Mouse (Mus musculus) ES-E14 (cell line): ENCODE data around the gene Ociad2.

ENCODE experiments used
- HCFC1 ChIP-seq: IDR thresholded peaks from 2 replicates; pipeline ENCODE4 v1.6.1; 2012; ENCODE audit warnings: low read length, inconsistent platforms, borderline replicate concordance; ENCODE audit not compliant: insufficient read depth
- MAFK ChIP-seq: IDR thresholded peaks from 2 replicates; pipeline ENCODE4 v1.6.1; 2014; ENCODE audit warnings: mild to moderate bottlenecking, low read depth, low read length, inconsistent platforms; ENCODE audit not compliant: insufficient read depth
- ZC3H11A ChIP-seq: IDR thresholded peaks from 2 replicates; pipeline ENCODE4 v1.6.1; 2012; ENCODE audit warnings: low read depth, mild to moderate bottlenecking, inconsistent platforms, low read length, borderline replicate concordance
- ZNF384 ChIP-seq: IDR thresholded peaks from 2 replicates; pipeline ENCODE4 v1.6.1; 2012; ENCODE audit warnings: low read depth, low read length, inconsistent platforms

GRCm38 (mm10) chr5:73279732-73280566 lies 60.9 kb downstream of the Ociad2 start:
- no peak for TF ChIP-seq MAFK
- TF ChIP-seq ZNF384 = no peak
- no peak for TF ChIP-seq ZC3H11A
- TF ChIP-seq HCFC1 = no peak
